Mouse (Mus musculus) megakaryocyte-erythroid progenitor cell, adult 5-6 weeks (primary cell): Measurements from ENCODE around the gene Trpv3. TPM values are rescaled to one million over a fixed set of nuclear protein-coding genes. Genes with fewer than 3 reads are reported as not detected.

Experiments used
- ATAC-seq: replicated peaks from 2 replicates; pipeline ENCODE4 v1.8.0; 2016; ENCODE audit warnings: mild to moderate bottlenecking, inconsistent platforms; ENCODE audit not compliant: severe bottlenecking, poor library complexity, low FRiP score, low TSS enrichment
- total RNA-seq, 2 experiments: library from RNA; stranded (forward) in 1 of 2; stranded (reverse) in 1 of 2; fragments of 200-1000, 215-1000 nt in 1 of 2; fragments of >200 nt in 1 of 2; fragmentation: Nextera tagmentation in 1 of 2; gene quantifications; 2 replicates each; pipeline ENCODE4 v1.2.3; 2014 to 2017

Trpv3 gene
- not detected in 2 replicates for total RNA-seq (2014; fragmentation: Nextera tagmentation)
- total RNA-seq (2017): not detected in 2 replicates

DNA sequence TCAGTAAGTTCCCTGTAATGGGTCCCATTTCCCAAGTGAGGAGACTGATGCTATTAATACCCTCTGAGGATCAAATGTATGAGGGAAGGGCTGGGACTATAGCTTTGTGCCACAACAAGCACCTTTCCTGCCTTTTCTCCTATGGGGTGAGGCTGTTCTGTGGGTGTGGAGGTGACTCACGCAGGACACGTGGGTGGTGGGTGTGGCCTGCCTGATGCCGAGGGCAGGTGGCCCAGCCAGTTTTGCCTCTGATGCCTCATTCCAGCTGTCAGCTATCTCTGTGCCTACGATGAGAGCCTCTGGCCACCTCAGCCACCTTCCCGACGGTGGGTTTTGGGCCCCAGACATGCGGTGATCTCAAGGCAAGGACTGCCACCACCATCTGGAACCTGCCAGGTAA, at the start of gene Trpv3:
TSS of gene Trpv3 (plus strand) at position 122 of the 400 bp plus-strand sequence.
- ATAC-seq: no peak

DNA sequence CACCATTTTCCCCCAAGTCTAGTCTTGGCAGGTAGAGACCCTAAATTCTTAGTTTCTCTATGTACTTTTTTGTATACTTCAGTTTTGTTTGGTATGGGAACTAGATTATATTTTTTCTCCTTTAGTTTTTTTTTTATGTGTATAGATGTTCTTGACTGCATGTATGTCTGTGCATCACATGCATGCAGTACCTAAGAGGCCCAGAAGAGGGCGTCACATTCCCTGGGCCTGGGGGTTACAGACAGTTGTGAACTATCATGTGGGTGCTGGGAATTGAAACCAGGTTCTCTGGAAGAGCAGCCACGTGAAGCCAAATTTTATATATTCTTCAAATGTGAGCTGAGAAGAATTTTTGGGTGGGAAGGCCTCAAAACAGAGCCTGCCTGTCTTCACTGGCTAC, 47.5 kb upstream of the Trpv3 start:
- ATAC-seq: no peak

DNA sequence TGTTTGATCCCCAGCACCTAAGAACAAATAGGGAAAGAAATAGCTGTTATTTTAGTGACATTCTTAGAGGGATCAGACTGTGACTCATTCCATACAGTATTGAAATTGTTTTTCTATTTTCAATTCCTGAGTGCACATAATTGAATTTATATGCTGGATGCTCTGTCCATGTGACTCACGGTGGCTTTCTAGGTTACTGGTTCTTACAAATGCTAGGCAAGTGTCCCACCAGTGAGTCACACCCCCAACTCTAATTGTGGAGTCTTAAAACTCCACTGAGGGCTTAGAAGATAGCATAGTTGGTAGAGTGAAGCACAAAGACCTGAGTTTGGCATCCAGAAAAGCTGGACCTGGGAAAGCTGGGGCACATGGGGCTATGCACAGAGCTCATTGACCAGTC, 46.5 kb upstream of the Trpv3 start:
- ATAC-seq: no peak

DNA sequence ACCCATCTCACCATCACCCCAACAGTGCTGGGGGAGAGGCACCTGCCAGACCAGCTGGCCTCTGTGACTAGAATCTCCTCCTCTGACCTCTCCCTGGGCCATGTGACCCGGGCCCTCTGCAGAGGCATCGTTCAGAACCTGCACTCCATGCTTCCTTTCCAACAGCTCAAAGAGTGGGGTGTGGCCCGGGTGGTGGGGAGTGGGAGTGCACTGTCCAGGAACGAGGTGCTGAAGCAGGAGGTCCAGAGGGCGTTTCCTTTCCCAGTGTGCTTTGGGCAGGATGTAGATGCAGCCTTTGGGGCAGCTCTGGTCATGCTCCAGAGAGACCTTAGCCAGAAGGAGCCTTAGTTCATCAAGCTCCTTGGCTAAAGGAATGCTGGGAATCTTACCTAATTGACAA, 44.3 kb upstream of the Trpv3 start:
- ATAC-seq: peak; percentile 34; the same call in 1 of the 2 replicates

DNA sequence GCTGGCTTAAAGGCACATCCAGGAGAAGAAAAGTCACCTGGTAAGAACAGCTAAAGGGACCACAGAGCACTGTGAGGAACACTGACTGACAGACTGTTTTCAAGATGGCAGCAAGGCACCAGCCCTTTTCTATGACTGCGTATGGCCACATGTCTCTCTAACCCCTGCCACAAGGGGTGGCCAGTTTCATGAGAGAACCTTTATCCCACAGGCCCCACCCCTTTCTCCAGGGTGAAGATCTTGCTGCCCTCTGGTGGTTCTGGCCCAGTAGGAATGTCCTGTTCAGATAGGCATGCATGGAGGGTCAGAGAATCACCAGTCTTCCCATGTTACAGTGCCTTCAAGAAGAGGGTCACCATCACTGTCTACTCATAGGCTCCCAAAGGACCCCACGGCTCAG, 43.2 kb upstream of the Trpv3 start:
- peak; percentile 69 for ATAC-seq

DNA sequence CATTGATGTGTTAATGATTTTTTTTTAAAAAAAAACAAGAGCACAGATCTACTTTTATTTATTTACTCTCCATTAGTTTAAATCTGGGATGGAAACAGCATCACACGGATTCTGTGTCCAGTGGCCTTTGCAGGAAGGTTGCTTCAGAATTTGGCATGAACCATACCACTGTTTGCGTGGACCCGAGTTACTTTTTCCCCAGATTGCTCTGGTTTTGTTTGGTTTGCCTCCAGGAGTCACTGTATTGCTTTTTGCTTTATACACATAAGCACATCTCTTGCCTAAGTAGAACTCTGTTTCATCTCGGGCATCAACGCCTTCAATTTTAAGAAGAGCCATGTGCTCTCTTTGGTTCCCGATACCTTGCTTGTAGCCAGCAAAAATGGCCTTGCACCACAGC, 41.3 kb upstream of the Trpv3 start:
- no peak for ATAC-seq

DNA sequence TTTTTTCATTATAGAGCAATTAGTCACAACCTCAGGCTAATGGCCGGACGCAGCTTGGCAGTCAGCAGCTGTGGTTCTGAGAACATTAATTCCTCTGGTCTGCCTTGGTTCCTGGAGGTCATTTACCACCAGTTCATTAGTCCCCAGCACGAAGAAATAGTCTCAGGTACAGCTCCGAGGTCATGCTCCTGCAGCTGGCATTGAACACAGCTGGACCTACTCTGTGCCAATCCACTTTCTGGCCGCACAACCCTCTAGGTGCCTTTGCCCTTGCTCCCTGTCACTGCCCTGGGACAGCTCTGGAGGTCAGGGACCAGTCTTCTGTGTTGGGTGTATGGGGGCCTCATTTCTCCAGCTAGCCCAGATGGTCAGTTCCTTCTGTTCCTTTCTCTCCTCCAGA, 38.3 kb upstream of the Trpv3 start:
- no peak for ATAC-seq

DNA sequence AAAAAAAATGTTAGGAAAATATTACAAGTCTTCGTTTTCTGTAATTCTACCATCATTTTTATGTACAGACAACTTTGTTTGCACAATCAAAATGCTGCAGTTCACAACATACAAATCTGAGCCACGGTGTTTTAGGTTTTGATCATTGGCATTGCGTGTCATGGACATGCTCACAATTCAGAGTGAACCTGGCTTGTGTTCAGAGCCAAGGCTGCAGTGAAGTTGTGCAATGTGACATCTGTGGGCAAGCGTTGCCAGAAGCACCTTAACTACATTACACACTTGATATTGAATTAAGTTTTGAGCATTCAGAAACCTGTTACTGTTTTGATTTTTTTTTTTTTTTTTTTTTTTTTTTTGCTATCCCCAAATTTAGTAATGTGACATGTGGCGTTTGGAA, 37.1 kb upstream of the Trpv3 start:
- ATAC-seq: no peak

DNA sequence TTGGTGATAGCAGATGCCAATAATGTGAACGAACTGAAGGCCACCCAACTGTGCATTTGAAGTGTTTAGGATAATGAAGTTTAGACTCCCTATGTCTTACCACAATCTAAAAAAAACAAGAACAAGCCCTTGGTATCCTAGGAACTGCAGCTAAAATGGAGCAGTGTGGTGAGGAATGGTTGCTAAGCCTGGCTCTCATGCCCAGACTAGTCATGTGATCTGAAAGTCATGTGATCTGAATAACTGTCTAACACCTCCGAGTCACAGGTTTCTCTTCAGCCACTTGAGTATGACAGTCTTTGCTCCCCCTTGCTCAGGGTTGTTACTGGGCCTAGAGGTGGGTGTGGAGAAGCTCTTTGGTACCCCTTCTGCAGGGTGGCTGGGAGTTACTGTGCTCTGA, 34.7 kb upstream of the Trpv3 start:
- no peak for ATAC-seq

DNA sequence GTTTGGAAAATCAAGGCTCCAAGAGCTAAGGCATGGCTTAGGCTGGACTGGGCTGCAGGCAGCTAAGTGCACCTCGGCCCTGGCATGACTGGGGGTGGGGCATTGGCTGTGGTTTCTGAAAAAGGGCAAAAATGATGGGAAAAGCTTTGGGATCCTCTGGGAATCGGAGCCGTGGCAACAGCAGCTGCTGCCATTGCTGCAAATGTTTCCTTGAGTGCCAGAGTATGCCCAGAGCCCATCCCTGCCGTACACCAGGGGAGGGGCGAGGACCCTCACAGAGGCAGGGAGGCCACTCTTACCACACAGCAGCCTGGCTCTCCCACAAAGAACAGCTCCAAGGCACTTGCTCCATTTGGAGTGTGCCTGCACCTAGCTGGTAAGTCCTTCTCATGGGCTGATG, 33.2 kb upstream of the Trpv3 start, which contains the start of gene Trpv1:
TSS of gene Trpv1 (plus strand) at position 301 of the 400 bp plus-strand sequence.
- no peak for ATAC-seq

DNA sequence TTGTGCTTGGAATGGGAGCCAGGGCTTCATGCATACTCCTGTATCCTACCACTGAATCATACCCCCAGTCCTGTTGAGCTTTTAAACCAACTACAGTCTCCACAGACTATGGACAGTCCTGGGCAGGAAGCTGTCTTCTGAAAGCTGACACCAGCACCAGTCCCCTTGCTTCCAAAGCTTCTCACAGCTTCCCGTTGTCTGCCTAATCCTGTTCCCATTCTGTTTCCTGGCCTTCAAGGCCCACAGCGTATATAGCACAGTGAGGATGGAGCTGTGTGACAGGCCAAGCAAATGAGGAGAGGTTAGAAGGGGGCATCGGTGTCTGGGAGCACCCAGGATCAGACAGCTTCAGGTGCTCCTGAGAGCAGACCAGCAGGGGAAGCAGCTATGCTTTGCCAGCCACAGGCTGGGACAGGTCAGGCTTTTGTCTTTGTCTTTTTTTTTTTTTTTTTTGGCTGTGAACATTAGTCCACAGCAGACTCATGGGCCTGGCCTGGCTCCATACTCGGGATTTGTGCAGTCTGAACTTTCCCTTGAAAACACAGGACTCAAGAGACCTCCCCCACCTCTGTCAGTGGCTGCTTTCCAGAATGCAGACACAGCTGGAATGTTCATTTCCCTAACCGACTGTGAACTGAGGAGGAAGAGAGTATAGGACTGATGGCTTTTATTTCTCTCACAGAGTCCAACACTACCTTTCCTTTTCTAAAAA, 31.0 kb upstream of the Trpv3 start:
- no peak for ATAC-seq

DNA sequence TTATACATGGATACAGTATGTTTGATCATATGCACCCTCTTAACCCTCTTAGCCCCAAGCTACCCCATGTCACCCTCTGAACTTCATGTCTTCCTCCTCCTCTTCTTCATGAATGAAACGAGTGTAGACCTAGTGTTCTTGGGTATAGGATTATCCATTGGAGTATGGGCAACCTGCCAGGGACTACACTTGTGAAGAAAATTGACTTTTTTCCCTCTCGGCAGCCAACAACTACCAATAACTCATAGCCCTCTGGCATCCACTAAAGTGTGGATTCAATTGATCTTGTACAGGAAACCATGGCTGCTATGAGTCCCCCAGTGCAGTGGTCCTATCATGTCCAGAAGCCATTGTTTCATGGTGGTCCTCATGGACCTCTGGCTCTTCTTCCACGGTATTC, 30.5 kb upstream of the Trpv3 start:
- no peak for ATAC-seq

DNA sequence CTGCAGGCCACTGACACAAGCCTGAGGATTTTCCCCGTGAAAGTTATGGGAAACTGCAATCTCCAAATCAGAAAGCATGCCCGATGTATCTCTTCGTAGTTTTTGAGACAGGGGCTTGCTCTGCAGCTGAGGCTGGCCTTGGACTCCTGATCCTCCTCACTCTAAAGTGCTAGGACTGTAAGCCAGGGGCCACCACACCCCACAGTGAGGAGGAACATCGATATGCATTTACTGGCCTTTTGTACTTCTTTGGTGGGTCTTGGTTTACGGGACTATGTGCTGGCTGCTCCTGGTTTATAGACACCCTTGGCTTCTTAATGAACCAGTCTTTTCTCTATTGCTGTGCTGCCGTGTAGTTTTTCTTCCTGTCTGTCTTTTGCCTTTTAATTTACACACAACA, 25.0 kb upstream of the Trpv3 start:
- ATAC-seq: no peak

DNA sequence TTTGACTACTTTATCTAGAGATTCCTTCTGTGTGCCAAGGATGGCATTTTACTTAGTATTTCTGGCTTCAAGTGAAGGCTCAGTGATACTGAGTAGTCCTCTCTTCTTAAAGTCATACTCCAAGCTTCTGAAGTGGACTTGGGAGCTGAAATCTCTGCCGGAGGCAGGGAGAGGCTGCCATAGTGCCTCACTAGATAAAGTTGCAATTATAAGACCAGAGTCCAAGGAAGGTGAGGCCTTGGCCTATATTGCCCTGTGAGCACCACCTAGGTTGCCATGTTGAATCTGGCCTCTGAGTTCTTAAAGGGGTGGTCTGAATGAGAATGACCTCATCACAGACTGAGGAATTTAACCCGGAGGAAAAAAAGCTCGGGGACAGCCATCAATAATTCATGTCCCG, 24.4 kb upstream of the Trpv3 start:
- ATAC-seq: no peak

DNA sequence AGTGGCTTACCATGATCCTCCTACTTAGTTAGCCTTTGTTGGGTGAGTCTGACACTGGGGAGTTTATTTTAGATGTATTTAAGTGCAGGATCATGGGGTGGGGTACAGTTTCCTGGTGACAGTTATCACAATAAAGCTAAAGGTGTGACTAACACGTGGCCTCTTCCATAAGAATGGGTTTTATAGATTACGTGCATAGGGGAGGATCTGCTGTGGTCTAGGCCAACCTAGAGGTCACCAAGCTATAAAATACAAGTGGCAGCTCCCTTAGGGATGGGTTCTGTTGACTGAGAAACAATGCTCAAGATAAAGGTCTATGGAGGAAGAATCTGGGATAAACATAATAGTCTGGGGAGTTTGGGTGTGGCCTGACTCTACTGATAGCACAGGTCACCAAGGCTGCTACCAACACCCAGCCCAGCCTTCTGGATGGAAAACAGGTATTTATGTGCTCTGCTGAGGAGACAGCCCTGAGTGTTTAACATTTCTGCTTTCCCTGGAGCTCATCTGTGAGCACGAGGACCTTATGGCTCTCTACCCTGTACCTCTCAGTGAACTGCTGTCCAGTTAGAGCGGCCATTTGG, 9.7 kb upstream of the Trpv3 start:
- ATAC-seq: no peak

DNA sequence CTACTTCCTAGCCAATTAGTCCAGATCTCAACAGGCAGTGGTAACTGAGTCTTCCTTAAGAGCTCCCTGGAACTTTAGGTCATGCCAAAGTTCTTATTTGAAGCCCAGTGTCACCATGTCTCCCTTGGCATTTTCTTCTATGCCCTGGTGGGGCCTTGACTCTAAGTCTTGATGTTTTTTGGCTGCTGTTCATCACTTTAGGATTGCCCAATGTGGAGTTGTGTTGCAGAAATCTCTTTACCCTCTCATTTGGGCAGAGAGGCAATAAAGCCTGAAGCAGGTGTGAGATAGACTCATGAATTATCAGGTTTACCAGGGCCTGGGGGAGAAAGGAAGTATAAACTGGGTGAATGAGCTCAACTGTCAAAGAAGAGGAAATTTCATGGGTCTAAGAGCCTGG, 8.5 kb upstream of the Trpv3 start:
- no peak for ATAC-seq

DNA sequence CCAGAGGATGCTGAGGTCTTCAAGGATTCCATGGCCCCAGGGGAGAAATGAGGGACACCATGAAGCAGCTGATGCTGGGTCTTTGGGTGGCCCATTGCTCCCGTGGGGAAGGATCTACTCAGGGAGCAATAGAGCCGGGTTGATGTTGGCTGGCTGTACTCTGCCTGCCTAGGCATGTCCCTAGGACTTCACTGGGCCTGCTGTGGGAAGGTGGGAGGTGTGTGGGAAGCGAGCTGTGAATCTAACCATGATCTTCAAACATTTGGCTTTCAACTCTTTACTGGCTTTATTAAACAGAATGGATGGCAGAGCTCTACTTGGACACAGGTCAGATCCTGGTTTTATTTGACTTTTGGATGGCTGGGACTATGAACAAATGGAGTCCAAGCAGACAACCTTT, 6.7 kb upstream of the Trpv3 start:
- ATAC-seq: no peak

DNA sequence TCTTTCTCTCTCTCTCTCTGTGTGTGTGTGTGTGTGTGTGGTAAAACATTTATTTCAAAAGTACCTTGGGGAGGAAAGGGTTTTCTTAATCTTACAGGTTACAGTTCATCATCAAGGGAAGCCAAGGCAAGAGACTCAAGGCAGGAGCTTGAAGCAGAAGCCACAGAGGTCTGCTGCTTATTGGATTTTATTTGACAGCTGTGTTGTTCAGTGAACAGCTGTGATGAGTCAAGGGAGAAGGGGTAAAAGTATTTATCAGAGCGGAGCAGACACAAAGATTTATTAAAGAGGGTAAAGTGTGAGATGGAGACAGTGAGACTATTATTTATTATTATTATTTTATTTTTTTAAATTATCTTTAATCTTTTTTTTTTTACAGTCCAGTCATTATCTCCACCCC, 5.8 kb upstream of the Trpv3 start:
- ATAC-seq: no peak

DNA sequence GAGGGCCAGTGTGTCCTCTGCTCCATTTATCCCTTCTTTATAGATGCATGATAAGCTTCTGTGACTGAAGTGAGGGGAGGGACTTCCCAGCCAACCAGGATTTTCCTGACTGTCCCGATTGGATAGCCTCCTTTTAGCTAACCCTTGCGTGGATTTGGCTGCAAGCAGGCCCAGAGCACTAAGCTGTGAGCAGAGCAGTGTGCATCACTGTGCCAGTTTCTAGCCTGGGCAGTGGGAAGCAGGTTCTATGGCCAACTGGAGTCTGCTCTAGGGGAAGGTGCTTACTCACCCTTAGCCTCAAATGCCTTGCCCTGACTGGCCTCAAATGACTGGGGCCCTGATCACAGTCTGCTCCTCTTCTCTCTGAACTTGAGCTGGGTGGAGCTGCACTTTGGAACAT, 7.6 kb downstream of the Trpv3 start:
- ATAC-seq: no peak

DNA sequence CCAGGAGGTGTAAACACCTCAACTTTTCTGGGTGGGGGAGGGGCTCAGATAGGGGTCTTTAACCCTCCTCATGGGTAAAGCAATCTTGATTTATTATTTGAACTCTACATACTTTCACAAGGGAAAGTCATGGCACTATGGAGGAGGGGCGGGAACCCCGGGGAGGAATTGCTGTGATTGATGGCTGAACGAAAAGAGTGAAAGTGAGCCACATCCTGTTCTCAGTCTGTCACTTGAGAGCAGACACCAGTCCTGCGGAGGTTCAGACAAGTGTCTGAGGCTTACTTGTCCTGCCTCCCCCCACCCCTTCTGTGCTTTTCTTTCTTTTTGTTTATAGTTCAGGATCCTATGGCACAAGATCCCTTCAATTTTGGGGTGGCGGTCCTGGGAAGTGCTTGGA, 13.5 kb downstream of the Trpv3 start:
- ATAC-seq: no peak

DNA sequence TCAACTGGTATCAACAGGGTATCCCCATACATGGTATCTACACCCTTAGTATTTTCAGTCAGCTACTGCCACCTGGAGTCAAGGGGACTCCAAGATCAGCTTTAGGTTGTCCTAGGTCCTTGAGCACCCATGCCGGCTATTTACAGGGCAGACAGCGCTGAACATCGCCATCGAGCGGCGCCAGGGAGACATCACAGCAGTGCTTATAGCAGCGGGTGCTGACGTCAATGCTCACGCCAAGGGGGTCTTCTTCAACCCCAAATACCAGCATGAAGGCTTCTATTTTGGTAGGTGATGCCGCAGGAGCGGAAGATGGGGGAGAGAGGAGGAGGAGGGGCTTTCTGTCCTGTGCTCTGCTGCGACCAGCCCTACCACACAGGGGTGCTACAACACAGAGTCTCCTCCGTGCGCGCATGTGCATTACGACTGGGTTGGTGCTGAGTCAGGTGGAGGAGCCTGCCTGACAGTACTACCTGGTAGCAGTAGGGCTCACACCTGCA, 14.4 kb downstream of the Trpv3 start:
- peak; percentile 60 for ATAC-seq
